Mouse (Mus musculus) small intestine, adult 2 months (tissue): ENCODE results near the gene Olfr820.
"Not testable (repeated sequence)": the region's sequence is repeated elsewhere in the genome, so short reads cannot be mapped to it uniquely, and the experiment has no call there.

Experiments
- CTCF ChIP-seq: fragments of 200-500 bp; IDR thresholded peaks from 2 replicates; pipeline ENCODE4 v1.5.1; 2012; ENCODE audit warnings: low read depth, mild to moderate bottlenecking, control low read depth, inconsistent platforms, low read length, moderate library complexity, mixed read lengths; ENCODE audit not compliant: insufficient replicate concordance, insufficient read length; ENCODE audit errors: extremely low read depth
- POLR2A ChIP-seq: fragments of 200-500 bp; IDR thresholded peaks from 2 replicates; pipeline ENCODE4 v1.6.1; 2012; ENCODE audit warnings: low read depth, mild to moderate bottlenecking, control low read depth, inconsistent platforms, low read length, moderate library complexity

DNA sequence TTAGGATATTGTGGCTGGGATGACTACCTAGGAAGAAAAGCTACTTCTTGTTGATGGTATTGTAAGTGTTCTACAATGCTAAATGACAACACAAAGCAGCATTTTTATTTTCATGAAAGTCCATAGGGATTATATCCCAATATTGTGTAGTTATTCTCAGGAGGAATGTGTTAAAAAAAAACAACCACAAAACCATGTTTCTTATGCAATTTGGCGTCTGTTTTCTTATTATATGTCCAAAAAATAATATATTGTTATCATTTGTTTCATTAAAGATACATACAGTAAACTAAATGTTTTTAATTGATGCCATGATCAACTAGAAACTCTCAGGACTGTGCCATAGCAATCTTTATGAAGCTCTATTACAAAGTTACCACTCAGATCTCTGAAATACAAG lies 27.5 kb upstream of the Olfr820 start, which contains the start of gene Gm10310:
- not testable (repeated sequence) for TF ChIP-seq CTCF, POLR2A
